Mouse (Mus musculus) gastrocnemius, postnatal 4 days (tissue): ENCODE data around the gene Tgif2lx2. TPM values are rescaled to one million over a fixed set of nuclear protein-coding genes. Genes with fewer than 3 reads are reported as not detected.
"Not testable (repeated sequence)": the region's sequence is repeated elsewhere in the genome, so short reads cannot be mapped to it uniquely, and the experiment has no call there.

Source experiments
- DNase-seq, 2 experiments: peaks; one replicate each; pipeline ENCODE4 v3.0.0; 2021 to 2022; ENCODE audit warnings: low spot score in 2 of 2, mixed read lengths in 2 of 2
- long read RNA-seq, 2 experiments: library from polyadenylated mRNA; stranded (forward); transcript quantifications; one replicate each; pipeline ENCODE4 v2.0.0; 2021
- total RNA-seq, 2 experiments: library from RNA; stranded (reverse); gene quantifications; 2 replicates each; pipeline ENCODE4 v1.2.3; 2021

The Tgif2lx2 gene
- total RNA-seq, result not detected
- long read RNA-seq, experiment 1, result 0 reads
- long read RNA-seq, experiment 2, result 0 reads

DNA sequence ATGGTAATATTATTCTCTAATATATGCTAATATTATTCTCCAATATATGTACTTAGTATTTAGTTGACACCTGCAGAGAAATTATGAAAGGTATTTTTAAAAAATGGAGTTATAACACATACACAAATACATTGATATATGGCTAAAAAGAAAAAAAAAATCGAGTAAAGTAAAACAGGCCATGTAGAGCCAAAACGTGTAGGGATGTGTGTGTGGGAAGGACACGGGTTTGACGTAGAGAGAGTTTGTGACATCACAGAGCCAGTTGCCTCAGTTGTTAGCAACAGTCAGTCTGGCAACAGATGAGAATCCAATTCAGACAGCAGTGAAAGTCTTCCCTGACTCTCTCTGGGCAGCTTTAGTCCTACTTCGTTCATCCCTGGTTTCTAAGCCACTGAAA lies at the start of gene Tgif2lx2:
Gene Tgif2lx2 (plus strand): TSS at position 301 of the 400 bp plus-strand sequence.
- DNase-seq, result not testable (repeated sequence)

Other genes starting within 250 kb of the Tgif2lx2 start
- not detected for gene Tgif2lx1, start 53.5 kb downstream of the Tgif2lx2 start, total RNA-seq